Mouse (Mus musculus): ENCODE results near the gene 1700015G11Rik.

1700015G11Rik gene

DNA sequence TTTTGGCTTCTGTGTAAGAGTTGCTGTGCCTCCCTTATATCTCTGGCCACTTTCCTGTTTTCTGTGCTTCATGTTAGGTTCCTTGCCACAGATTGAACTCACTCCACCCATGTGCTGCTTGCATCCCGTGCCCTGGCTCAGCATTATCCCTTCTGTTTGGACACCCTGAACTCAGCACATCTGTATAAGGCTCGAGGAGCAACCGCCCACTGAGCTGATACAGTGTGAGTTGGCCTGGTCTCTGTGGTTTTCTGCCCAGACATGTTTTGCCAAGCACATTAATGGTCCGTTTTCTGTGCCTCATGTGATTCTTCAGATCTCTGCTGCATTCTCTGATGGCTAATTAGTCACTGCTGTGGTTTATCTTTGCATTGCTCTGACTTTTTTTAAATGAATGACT is 47.9 kb downstream of the 1700015G11Rik start:
- DNase-seq (ENCODE audit: low read depth, low spot score), result no peak

DNA sequence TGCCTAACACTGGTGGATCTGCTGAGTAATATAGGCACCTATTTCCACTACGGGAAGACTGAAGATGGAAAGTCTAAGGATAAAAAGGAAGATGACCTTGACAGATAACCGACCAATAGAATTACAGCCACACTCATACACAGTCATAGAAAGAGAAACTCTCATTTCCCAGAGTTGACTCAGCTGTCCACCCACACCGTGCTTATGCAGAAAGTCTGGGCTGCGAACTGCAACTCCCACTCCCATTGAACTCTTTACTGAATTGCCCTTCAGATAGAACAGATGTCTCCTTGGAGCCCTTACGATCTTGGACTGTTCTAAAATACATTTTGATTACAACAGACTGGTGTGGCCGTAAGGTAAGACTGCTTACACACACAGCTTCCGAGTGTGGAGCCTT is 50.8 kb downstream of the 1700015G11Rik start:
- no peak for DNase-seq (ENCODE audit: low read depth, low spot score)

DNA sequence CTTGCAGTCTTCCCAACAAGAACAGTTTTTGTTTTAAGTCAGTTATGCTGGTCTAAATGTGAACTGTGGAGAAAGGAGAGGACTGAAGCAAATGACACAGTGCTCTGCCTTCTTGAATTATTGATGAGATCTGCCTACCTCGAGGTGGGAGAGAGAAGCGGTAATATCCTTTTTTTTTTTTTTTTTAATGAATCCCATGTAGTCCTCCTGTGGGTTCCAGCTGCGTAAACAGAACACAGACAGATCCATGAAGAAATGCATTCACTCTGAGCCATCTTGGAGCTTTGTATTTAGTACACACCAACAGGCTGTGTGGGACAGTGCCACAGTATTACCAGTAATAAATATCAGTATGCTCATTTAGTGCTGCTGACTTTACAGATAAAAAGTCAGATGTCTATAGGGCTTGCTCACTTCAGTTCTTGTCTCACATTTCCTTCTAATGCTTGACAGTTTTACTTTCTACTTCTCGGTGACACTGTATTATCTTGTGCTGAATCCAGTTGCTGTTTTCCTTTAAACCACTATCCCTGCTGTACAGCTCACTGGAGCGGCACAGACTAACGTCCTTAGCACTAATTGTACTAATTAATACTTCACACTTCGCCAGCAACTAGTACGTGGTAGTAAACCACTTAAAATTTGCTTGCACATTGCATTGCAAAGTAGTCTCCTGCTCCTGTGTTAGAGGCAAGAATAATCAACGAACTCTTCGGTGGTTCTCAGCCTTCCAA is 53.1 kb downstream of the 1700015G11Rik start:
- no peak for DNase-seq (ENCODE audit: low read depth, low spot score)

All from c-Kit-negative CD71-positive TER-119-positive erythroid progenitor cells, embryonic 14.5 days (primary cell).